ENCODE assay signal across 17 mouse cellular contexts in genomic region chr17:11318946-11319345, GRCm38 (mm10).
"Had no signal": no experiment of that assay in that cellular context is flagged by ENCODE, and none has a peak within 500 bp of the region (broad histone marks: within the 10 kb centered on the region; RNA-seq: fewer than 3 reads in every experiment).

No protein-coding gene starts in this region.

- H3K27ac ChIP-seq: lung, embryonic 15.5 days; macrophage; midbrain, embryonic 13.5 days; midbrain, embryonic 15.5 days; neural tube, embryonic 12.5 days; stomach, embryonic 15.5 days; stomach, postnatal 0 days had no signal

- ATAC-seq: lung, postnatal 0 days; midbrain, embryonic 13.5 days; midbrain, embryonic 15.5 days had no signal

- H3K4me1 ChIP-seq: lung, embryonic 15.5 days; megakaryocyte, embryonic 14.5 days; midbrain, embryonic 15.5 days; neural tube, embryonic 12.5 days; stomach, embryonic 15.5 days had no signal

- H3K9ac ChIP-seq: lung, embryonic 15.5 days; midbrain, embryonic 13.5 days; midbrain, embryonic 15.5 days; neural tube, embryonic 12.5 days; stomach, embryonic 15.5 days had no signal

- H3K9me3 ChIP-seq: lung, embryonic 15.5 days; midbrain, embryonic 13.5 days; midbrain, embryonic 15.5 days; neural tube, embryonic 12.5 days; stomach, embryonic 15.5 days had no signal

- H3K4me3 ChIP-seq: lung, embryonic 15.5 days; megakaryocyte, embryonic 14.5 days; midbrain, embryonic 13.5 days; midbrain, embryonic 15.5 days; neural tube, embryonic 12.5 days; stomach, embryonic 15.5 days had no signal

- H3K36me3 ChIP-seq: lung, embryonic 15.5 days; midbrain, embryonic 13.5 days; midbrain, embryonic 15.5 days; neural tube, embryonic 12.5 days; stomach, embryonic 15.5 days had no signal

- H3K27me3 ChIP-seq: lung, embryonic 15.5 days; megakaryocyte, embryonic 14.5 days; midbrain, embryonic 13.5 days; midbrain, embryonic 15.5 days; neural tube, embryonic 12.5 days; stomach, embryonic 15.5 days had no signal

- H3K4me2 ChIP-seq: lung, embryonic 15.5 days; midbrain, embryonic 11.5 days; midbrain, embryonic 13.5 days; midbrain, embryonic 15.5 days; neural tube, embryonic 12.5 days; stomach, embryonic 15.5 days had no signal

- DNase-seq: lung, adult 2 months; lung, postnatal 14 days; lung, postnatal 36 days; right cerebral cortex, postnatal 14 days; thymus, adult 2 months; thymus, postnatal 25 days; thymus, postnatal 4 days had no signal
